Mouse (Mus musculus) embryonic fibroblast, embryonic 13.5 days (primary cell): ENCODE results near the gene Cstf3.

Experiments used
- CTCF ChIP-seq: IDR thresholded peaks from 2 replicates; pipeline ENCODE4 v1.5.1; 2011; ENCODE audit warnings: mild to moderate bottlenecking, control low read depth, low read length, moderate library complexity, borderline replicate concordance; ENCODE audit not compliant: insufficient read depth
- POLR2A ChIP-seq: IDR thresholded peaks from 2 replicates; pipeline ENCODE4 v1.6.1; 2011; ENCODE audit warnings: low read depth, mild to moderate bottlenecking, control low read depth, low read length, moderate library complexity

- no peak for TF ChIP-seq CTCF
- TF ChIP-seq POLR2A, result no peak
These were observed 32.6 kb upstream of the Cstf3 start for GRCm38 (mm10) chr2:104557722-104558121.
